Mouse (Mus musculus) heart, embryonic 10.5 days (tissue): ENCODE results near the gene Tulp1. TPM values are rescaled to one million over a fixed set of nuclear protein-coding genes. Genes with fewer than 3 reads are reported as not detected.
"Not testable (repeated sequence)": the region's sequence is repeated elsewhere in the genome, so short reads cannot be mapped to it uniquely, and the experiment has no call there.

ENCODE experiments used
- DNase-seq: peaks from one replicate; pipeline ENCODE4 v3.0.0-alpha.2; 2017; ENCODE audit warnings: low spot score
- H3K27ac ChIP-seq: fragments of 300-500 bp; sonication (generic); 2 replicates; pipeline ENCODE4 v1.5.1; 2016; ENCODE audit warnings: mild to moderate bottlenecking
- H3K27me3 ChIP-seq: fragments of 300-500 bp; sonication (generic); 2 replicates; pipeline ENCODE4 v1.6.1; 2016; ENCODE audit warnings: mild to moderate bottlenecking; ENCODE audit not compliant: poor library complexity, insufficient read depth, severe bottlenecking
- H3K36me3 ChIP-seq: fragments of 300-500 bp; sonication (generic); 2 replicates; pipeline ENCODE4 v1.6.1; 2016; ENCODE audit warnings: mild to moderate bottlenecking, moderate library complexity
- H3K4me1 ChIP-seq: fragments of 300-500 bp; sonication (generic); 2 replicates; pipeline ENCODE4 v1.6.1; 2016; ENCODE audit warnings: mild to moderate bottlenecking
- H3K4me3 ChIP-seq: fragments of 300-500 bp; sonication (generic); 2 replicates; pipeline ENCODE4 v1.5.1; 2016; ENCODE audit warnings: mild to moderate bottlenecking, moderate library complexity
- H3K9me3 ChIP-seq: fragments of 300-500 bp; sonication (generic); 2 replicates; pipeline ENCODE4 v1.6.1; 2016; ENCODE audit warnings: mild to moderate bottlenecking, moderate library complexity
- WGBS: fragments of 180-500 bp; shearing (Covaris S2); methylation state at CpG from one replicate; pipeline ENCODE4 v1.1.7; 2016; 5-methylcytosine and 5-hydroxymethylcytosine counted together
- polyA plus RNA-seq: library from polyadenylated mRNA; unstranded; fragments of >200 nt; fragmentation: Nextera tagmentation; extraction: Ambion mirVana; gene quantifications from 2 replicates; pipeline ENCODE4 v1.2.1, GENCODE M21; 2016

The Tulp1 gene
- polyA plus RNA-seq, result 5.0 and 5.7 TPM in 2 replicates

GRCm38 (mm10) chr17:28365122-28365521 is at the start of gene Tulp1:
Gene Tulp1, minus strand, starts transcription at chr17:28365222.
- H3K36me3 ChIP-seq, result no peaks in the 10 kb centered on the region
- peak within 1 kb of the TSS; percentile 61 for H3K4me3 ChIP-seq
- H3K9me3 ChIP-seq, result no peaks in the 10 kb centered on the region
- H3K27ac ChIP-seq, result peak within 1 kb of the TSS; percentile 64
- WGBS, result 12% methylated on average over 8 of the region's 8 CpGs
- H3K4me1 ChIP-seq, result peaks cover 38% of the 10 kb centered on the region
- H3K27me3 ChIP-seq, result peaks cover 58% of the 10 kb centered on the region
- DNase-seq, result no peak

DNA sequence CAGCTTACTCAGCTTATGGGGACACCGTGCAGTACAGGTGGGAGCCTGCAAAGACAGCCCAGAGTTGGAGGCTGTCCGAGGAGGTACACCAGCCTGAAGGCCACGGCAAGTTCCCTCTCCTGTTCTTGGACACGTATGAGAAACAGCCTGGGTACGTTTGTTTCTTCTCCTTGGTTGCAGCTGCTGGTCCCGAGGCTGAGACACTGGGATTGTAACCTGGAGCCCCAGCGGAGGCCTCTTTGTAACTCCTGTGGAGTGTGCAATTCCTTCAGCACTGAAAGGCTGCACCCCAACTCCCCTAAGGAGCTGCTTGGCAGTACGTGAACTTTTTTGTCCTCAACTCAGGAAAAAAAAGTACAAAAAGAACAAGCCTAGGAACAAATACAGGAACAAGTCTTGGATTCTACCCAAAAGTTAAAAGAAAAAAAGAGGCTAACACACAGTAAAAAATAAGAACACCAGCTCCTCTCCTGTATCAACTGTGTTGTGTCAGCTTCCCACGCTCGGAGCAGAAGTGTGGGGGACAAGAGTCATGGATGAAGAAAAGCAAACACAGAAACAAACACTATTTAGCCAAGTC is 46.4 kb upstream of the Tulp1 start:
- H3K4me1 ChIP-seq, result no peaks in the 10 kb centered on the region
- no peak overlapping the region for H3K27ac ChIP-seq

DNA sequence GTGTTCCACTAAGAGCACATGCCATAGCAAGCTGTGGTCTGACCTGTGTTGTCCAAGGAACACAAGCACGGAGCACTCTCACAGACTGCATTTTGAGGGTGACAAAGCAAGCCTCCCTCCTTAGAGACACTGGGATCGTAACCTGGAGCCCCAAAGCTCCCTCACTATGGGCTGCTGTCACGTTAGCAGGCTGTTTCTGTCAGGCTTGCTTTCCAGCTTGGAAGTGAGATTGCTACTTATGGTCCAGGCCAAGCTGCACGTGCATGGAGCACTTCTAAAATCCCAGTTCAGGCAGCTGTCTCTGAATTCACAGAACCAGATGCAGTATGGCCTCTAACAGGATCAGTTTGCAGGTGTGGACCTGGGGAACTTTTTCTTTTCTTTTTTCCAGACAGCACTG is 45.7 kb upstream of the Tulp1 start:
- H3K4me3 ChIP-seq, result no peak overlapping the region
- no peak overlapping the region for H3K27ac ChIP-seq
- no peaks in the 10 kb centered on the region for H3K27me3 ChIP-seq
- H3K9me3 ChIP-seq, result no peaks in the 10 kb centered on the region
- no peaks in the 10 kb centered on the region for H3K4me1 ChIP-seq
- 85% methylated on average over 4 of the region's 4 CpGs for WGBS
- DNase-seq, result no peak
- peaks cover 28% of the 10 kb centered on the region for H3K36me3 ChIP-seq

More for the DNA sequence above, 46.4 kb upstream of the Tulp1 start:
- no peak overlapping the region for H3K4me3 ChIP-seq
- H3K9me3 ChIP-seq, result no peaks in the 10 kb centered on the region
- peaks cover 24% of the 10 kb centered on the region for H3K36me3 ChIP-seq
- DNase-seq, result no peak
- WGBS, result 87% methylated on average over 10 of the region's 10 CpGs
- H3K27me3 ChIP-seq, result no peaks in the 10 kb centered on the region

- WGBS, result 79% methylated on average over 5 of the region's 5 CpGs
- Histone ChIP-seq H3K27me3 (no peaks in the 10 kb centered on the region), H3K4me3 (no peak overlapping the region), H3K4me1 (no peaks in the 10 kb centered on the region), H3K9me3 (no peaks in the 10 kb centered on the region), H3K36me3 (peaks cover 31% of the 10 kb centered on the region), H3K27ac (no peak overlapping the region)
- no peak for DNase-seq
These were observed 43.4 kb upstream of the Tulp1 start for GRCm38 (mm10) chr17:28408251-28408918.

- H3K9me3 ChIP-seq, result no peaks in the 10 kb centered on the region
- peak; percentile 90 for DNase-seq
- no peaks in the 10 kb centered on the region for H3K4me1 ChIP-seq
- no peak overlapping the region for H3K4me3 ChIP-seq
- H3K27ac ChIP-seq, result no peak overlapping the region
- H3K27me3 ChIP-seq, result no peaks in the 10 kb centered on the region
- WGBS, result 45% methylated on average over 15 of the region's 15 CpGs
- H3K36me3 ChIP-seq, result peaks cover 32% of the 10 kb centered on the region
These were observed 42.6 kb upstream of the Tulp1 start for GRCm38 (mm10) chr17:28407418-28408250.

DNA sequence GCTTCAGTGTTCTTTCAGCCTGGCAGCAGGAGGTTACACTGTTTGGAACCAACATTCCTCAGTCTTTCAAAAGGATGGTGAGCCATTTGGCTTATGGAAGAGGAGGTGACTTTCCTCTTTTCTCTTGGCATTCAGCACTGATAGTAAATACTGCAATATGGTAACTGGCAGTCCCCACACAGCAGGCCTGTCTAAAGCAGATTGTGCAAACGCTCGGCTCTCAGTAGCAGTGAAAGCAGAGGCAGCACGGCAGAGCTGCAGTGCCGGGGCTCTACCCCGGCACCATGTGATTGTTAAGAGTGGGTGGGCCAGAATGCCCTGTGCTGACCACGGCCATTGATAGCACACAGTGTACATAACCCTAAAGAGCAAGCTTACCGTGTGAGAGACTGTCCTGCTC is 41.4 kb upstream of the Tulp1 start:
- H3K4me3 ChIP-seq, result no peak overlapping the region
- no peaks in the 10 kb centered on the region for H3K27me3 ChIP-seq
- no peaks in the 10 kb centered on the region for H3K9me3 ChIP-seq
- no peak for DNase-seq
- H3K4me1 ChIP-seq, result no peaks in the 10 kb centered on the region
- peaks cover 37% of the 10 kb centered on the region for H3K36me3 ChIP-seq
- no peak overlapping the region for H3K27ac ChIP-seq
- WGBS, result 82% methylated on average over 7 of the region's 7 CpGs

GRCm38 (mm10) chr17:28404745-28405144 is 39.7 kb upstream of the Tulp1 start:
- not testable (repeated sequence) for DNase-seq, H3K27me3 ChIP-seq, H3K4me3 ChIP-seq, H3K27ac ChIP-seq, H3K4me1 ChIP-seq, H3K9me3 ChIP-seq
- 89% methylated on average over 2 of the region's 2 CpGs for WGBS
- H3K36me3 ChIP-seq, result peaks cover 42% of the 10 kb centered on the region

GRCm38 (mm10) chr17:28404301-28404700 is 39.3 kb upstream of the Tulp1 start:
- Histone ChIP-seq H3K36me3 (peaks cover 47% of the 10 kb centered on the region), H3K9me3 (no peaks in the 10 kb centered on the region), H3K27ac (no peak overlapping the region), H3K27me3 (no peaks in the 10 kb centered on the region), H3K4me3 (no peak overlapping the region), H3K4me1 (no peaks in the 10 kb centered on the region)
- over 99% methylated on average over 11 of the region's 11 CpGs for WGBS
- DNase-seq, result no peak

- peaks cover 9% of the 10 kb centered on the region for H3K4me1 ChIP-seq
- WGBS, result 78% methylated on average over 7 of the region's 7 CpGs
These were observed 30.0 kb upstream of the Tulp1 start for GRCm38 (mm10) chr17:28394994-28395393.

DNA sequence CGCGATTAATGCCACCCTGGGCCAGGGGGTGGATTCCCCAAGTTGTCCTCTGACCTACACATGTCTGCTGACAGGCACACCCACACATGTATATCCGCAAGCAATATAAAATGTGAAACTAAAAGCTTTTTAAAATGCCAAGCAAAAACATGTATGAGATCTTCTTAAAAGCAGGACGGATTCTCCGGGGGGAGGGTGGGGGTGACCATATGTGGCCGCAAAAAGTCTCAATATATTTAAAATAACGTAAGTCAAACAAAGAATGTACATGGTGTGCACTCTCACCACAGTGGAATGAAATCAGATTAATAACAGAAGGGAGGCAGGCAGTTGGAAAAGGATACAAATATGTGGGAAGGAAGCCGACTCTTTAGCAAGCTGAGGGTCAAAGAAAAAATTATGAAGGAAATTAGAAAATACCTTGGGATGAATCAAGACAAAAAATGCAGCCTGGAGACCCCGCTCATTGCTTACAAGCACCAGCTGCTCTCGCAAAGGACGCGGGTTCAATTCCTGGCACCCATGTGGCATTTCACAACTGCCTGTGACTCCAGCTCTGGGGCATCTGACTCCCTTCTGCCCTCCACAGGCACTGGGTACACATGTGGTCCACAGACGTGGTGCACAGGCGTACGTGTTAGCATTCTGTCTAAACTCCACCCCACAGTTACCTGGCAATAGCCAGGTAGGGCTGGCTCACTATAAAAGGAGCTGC is 29.2 kb upstream of the Tulp1 start:
- 83% methylated on average over 15 of the region's 15 CpGs for WGBS
- H3K4me1 ChIP-seq, result peaks cover 9% of the 10 kb centered on the region
- no peaks in the 10 kb centered on the region for H3K9me3 ChIP-seq
- no peak overlapping the region for H3K27ac ChIP-seq
- peaks cover 13% of the 10 kb centered on the region for H3K36me3 ChIP-seq
- H3K4me3 ChIP-seq, result no peak overlapping the region
- DNase-seq, result no peak
- H3K27me3 ChIP-seq, result peaks cover 5% of the 10 kb centered on the region

More at GRCm38 (mm10) chr17:28394994-28395393, 30.0 kb upstream of the Tulp1 start:
- Histone ChIP-seq H3K27ac (no peak overlapping the region), H3K9me3 (no peaks in the 10 kb centered on the region), H3K4me3 (no peak overlapping the region), H3K27me3 (no peaks in the 10 kb centered on the region; the same call in 1 of the 2 replicates), H3K36me3 (peaks cover 20% of the 10 kb centered on the region)
- DNase-seq, result no peak

- Histone ChIP-seq H3K4me1 (peaks cover 12% of the 10 kb centered on the region), H3K27me3 (peaks cover 28% of the 10 kb centered on the region), H3K27ac (peak overlapping the region; percentile 44; the same call in 1 of the 2 replicates), H3K36me3 (no peaks in the 10 kb centered on the region), H3K4me3 (peak overlapping the region; percentile 52), H3K9me3 (no peaks in the 10 kb centered on the region)
- no peak for DNase-seq
- WGBS, result 3% methylated on average over 21 of the region's 25 CpGs
These were observed 26.8 kb upstream of the Tulp1 start for GRCm38 (mm10) chr17:28391568-28392432.

DNA sequence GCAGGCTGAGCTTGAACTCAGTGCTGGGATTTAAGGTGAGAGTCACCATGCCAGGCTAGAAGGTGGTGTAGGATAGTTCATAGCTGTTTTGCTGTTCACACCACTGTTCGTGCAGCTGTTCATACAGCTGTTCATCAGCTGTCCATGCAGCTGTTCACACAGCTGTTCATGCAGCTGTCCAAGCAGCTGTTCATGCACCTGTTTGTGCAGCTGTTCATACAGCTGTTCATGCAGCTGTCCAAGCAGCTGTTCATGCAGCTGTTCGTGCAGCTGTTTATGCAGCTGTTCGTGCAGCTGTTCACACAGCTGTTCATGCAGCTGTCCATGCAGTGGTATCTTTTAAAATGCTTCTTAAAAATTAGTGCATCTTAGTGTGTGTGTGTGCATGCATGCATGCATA is 23.5 kb upstream of the Tulp1 start:
- H3K27ac ChIP-seq, result no peak overlapping the region
- peaks cover 44% of the 10 kb centered on the region for H3K27me3 ChIP-seq
- WGBS, result 78% methylated on average over 3 of the region's 3 CpGs
- no peaks in the 10 kb centered on the region for H3K9me3 ChIP-seq
- no peak for DNase-seq
- H3K4me3 ChIP-seq, result no peak overlapping the region
- H3K4me1 ChIP-seq, result peaks cover 17% of the 10 kb centered on the region
- H3K36me3 ChIP-seq, result no peaks in the 10 kb centered on the region
